Mouse (Mus musculus) left cerebral cortex, postnatal 14 days (tissue): ENCODE results near the gene Rbks. TPM values are rescaled to one million over a fixed set of nuclear protein-coding genes. Genes with fewer than 3 reads are reported as not detected.
A peak's percentile ranks its signal among the peaks of the same experiment; 100 is the strongest.

Experiments
- DNase-seq, 2 experiments: peaks; one replicate each; pipeline ENCODE4 v3.0.0; 2021 to 2022; ENCODE audit warnings: low spot score in 2 of 2, mixed read lengths in 1 of 2
- intact Hi-C: fragments of 180-260 bp; cut with DNase I; formaldehyde crosslinking; loops from one replicate; pipeline ENCODE4 v1.15.1; 2025
- long read RNA-seq, 2 experiments: library from polyadenylated mRNA; stranded (forward); transcript quantifications; one replicate each; pipeline ENCODE4 v2.0.0; 2021
- total RNA-seq, 2 experiments: library from RNA; stranded (reverse); gene quantifications; 2 replicates each; pipeline ENCODE4 v1.2.3; 2021

Rbks gene
- 1 to 10 TPM; 2.5 to 4.0 TPM for total RNA-seq
- long read RNA-seq, experiment 1, partial matches to known transcripts = 0 of 2 reads
- long read RNA-seq, experiment 1, other reads (novel, unspliced or antisense) = 1 of 2 reads
- long read RNA-seq, experiment 2, partial matches to known transcripts = 1 of 4 reads
- long read RNA-seq, experiment 2, other reads (novel, unspliced or antisense) = 2 of 4 reads

GRCm38 (mm10) chr5:31696971-31697643, at the start of gene Rbks:
Gene Rbks (minus strand): TSS chr5:31697627.
- intact Hi-C loops = loop anchor here (5.0 kb wide), 1 partner anchor 100 kb away; the partner anchor contains the start of gene Mrpl33
- no peak for DNase-seq

GRCm38 (mm10) chr5:31742521-31743031, 45.1 kb upstream of the Rbks start:
- intact Hi-C loops = no loop called here
- DNase-seq = no peak

GRCm38 (mm10) chr5:31741931-31742330, 44.5 kb upstream of the Rbks start:
- DNase-seq = no peak
- intact Hi-C loops = no loop called here

- DNase-seq = no peak
- intact Hi-C loops = no loop called here
Measured at GRCm38 (mm10) chr5:31732644-31733338, 35.4 kb upstream of the Rbks start.

- no peak for DNase-seq
- intact Hi-C loops = no loop called here
Measured at GRCm38 (mm10) chr5:31727456-31727855, 30.0 kb upstream of the Rbks start.

- intact Hi-C loops = no loop called here
- no peak for DNase-seq
Measured at GRCm38 (mm10) chr5:31725885-31726284, 28.5 kb upstream of the Rbks start.

- DNase-seq = no peak
- intact Hi-C loops = no loop called here
Measured at GRCm38 (mm10) chr5:31724519-31724918, 27.1 kb upstream of the Rbks start.

- DNase-seq = no peak
- intact Hi-C loops = no loop called here
Measured at GRCm38 (mm10) chr5:31715486-31716150, 18.2 kb upstream of the Rbks start.

GRCm38 (mm10) chr5:31713841-31714264, 16.4 kb upstream of the Rbks start:
- intact Hi-C loops = no loop called here

GRCm38 (mm10) chr5:31713280-31713711, 15.9 kb upstream of the Rbks start:
- intact Hi-C loops = no loop called here
- DNase-seq = no peak

More at GRCm38 (mm10) chr5:31713841-31714264, 16.4 kb upstream of the Rbks start:
- DNase-seq = no peak

GRCm38 (mm10) chr5:31709389-31709788, 12.0 kb upstream of the Rbks start:
- no peak for DNase-seq
- intact Hi-C loops = no loop called here

- DNase-seq = no peak
- intact Hi-C loops = no loop called here
Measured at GRCm38 (mm10) chr5:31706826-31707225, 9.4 kb upstream of the Rbks start.

- DNase-seq = peak; percentile 66 to 72
- intact Hi-C loops = no loop called here
Measured at GRCm38 (mm10) chr5:31704971-31705370, 7.5 kb upstream of the Rbks start.

GRCm38 (mm10) chr5:31699397-31699796, 2.0 kb upstream of the Rbks start:
- intact Hi-C loops = loop anchor here (2.0 to 5.0 kb wide), 2 partner anchors 102 to 439 kb away; partner anchors contain the start of gene Mrpl33

GRCm38 (mm10) chr5:31698931-31699330, 1.5 kb upstream of the Rbks start:
- no peak for DNase-seq
- intact Hi-C loops = loop anchor here (2.0 to 5.0 kb wide), 2 partner anchors 102 to 440 kb away; partner anchors contain the start of gene Mrpl33

More at GRCm38 (mm10) chr5:31699397-31699796, 2.0 kb upstream of the Rbks start:
- DNase-seq = no peak

- intact Hi-C loops = loop anchor here (2.0 to 5.0 kb wide), 2 partner anchors 101 to 440 kb away; partner anchors contain the start of gene Mrpl33
Measured at GRCm38 (mm10) chr5:31698297-31698726, 885 bp upstream of the Rbks start.

GRCm38 (mm10) chr5:31697644-31698296, 343 bp upstream of the Rbks start, which contains the start of gene Babam2:
Gene Babam2 (plus strand): TSS chr5:31697684.
- DNase-seq = peak; percentile 90 to 91
- intact Hi-C loops = loop anchor here (2.0 to 5.0 kb wide), 2 partner anchors 100 to 441 kb away; partner anchors contain the start of gene Mrpl33

More at GRCm38 (mm10) chr5:31698297-31698726, 885 bp upstream of the Rbks start:
- DNase-seq = peak; percentile 81 to 90

- intact Hi-C loops = no loop called here
- DNase-seq = no peak
Measured at GRCm38 (mm10) chr5:31693191-31693590, 4.2 kb downstream of the Rbks start.

GRCm38 (mm10) chr5:31687972-31688371, 9.5 kb downstream of the Rbks start:
- no peak for DNase-seq
- intact Hi-C loops = no loop called here
